Mouse (Mus musculus) spleen, adult 18-20 months (tissue): ENCODE results near the gene Gse1.

Experiments used
- DNase-seq, 2 experiments: peaks; one replicate each; pipeline ENCODE4 v3.0.0; 2022; ENCODE audit warnings: mixed read lengths in 2 of 2

Gse1 gene

GRCm38 (mm10) chr8:120426622-120427385 is 198.5 kb downstream of the Gse1 start:
- no peak for DNase-seq

- DNase-seq, result no peak
Observed at GRCm38 (mm10) chr8:120428492-120428891, 200.2 kb downstream of the Gse1 start.

GRCm38 (mm10) chr8:120429116-120429515 is 200.9 kb downstream of the Gse1 start:
- DNase-seq, result no peak

GRCm38 (mm10) chr8:120431042-120431441 is 202.8 kb downstream of the Gse1 start:
- no peak for DNase-seq

GRCm38 (mm10) chr8:120432438-120432837 is 204.2 kb downstream of the Gse1 start:
- DNase-seq, result no peak

GRCm38 (mm10) chr8:120433143-120433542 is 204.9 kb downstream of the Gse1 start:
- no peak for DNase-seq

GRCm38 (mm10) chr8:120433734-120434133 is 205.5 kb downstream of the Gse1 start:
- no peak for DNase-seq

GRCm38 (mm10) chr8:120435781-120436180 is 207.5 kb downstream of the Gse1 start:
- DNase-seq, result no peak

GRCm38 (mm10) chr8:120436491-120437030 is 208.3 kb downstream of the Gse1 start:
- DNase-seq, result no peak

GRCm38 (mm10) chr8:120437207-120437606 is 209.0 kb downstream of the Gse1 start:
- no peak for DNase-seq

- no peak for DNase-seq
Observed at GRCm38 (mm10) chr8:120437666-120438395, 209.6 kb downstream of the Gse1 start.

GRCm38 (mm10) chr8:120439309-120439708 is 211.1 kb downstream of the Gse1 start:
- no peak for DNase-seq

- DNase-seq, result no peak
Observed at GRCm38 (mm10) chr8:120440739-120441138, 212.5 kb downstream of the Gse1 start.

- no peak for DNase-seq
Observed at GRCm38 (mm10) chr8:120441637-120442036, 213.4 kb downstream of the Gse1 start.

GRCm38 (mm10) chr8:120442306-120443003 is 214.2 kb downstream of the Gse1 start:
- no peak for DNase-seq

- peak in 1 of 2 experiments; percentile 18 for DNase-seq
Observed at GRCm38 (mm10) chr8:120445249-120445648, 217.0 kb downstream of the Gse1 start.

- DNase-seq, result no peak
Observed at GRCm38 (mm10) chr8:120448131-120448530, 219.9 kb downstream of the Gse1 start.

GRCm38 (mm10) chr8:120449139-120449538 is 220.9 kb downstream of the Gse1 start:
- DNase-seq, result no peak

- no peak for DNase-seq
Observed at GRCm38 (mm10) chr8:120449608-120450031, 221.4 kb downstream of the Gse1 start.

GRCm38 (mm10) chr8:120452111-120452510 is 223.9 kb downstream of the Gse1 start:
- DNase-seq, result no peak

- DNase-seq, result no peak
Observed at GRCm38 (mm10) chr8:120454404-120454803, 226.1 kb downstream of the Gse1 start.

GRCm38 (mm10) chr8:120460375-120460774 is 232.1 kb downstream of the Gse1 start:
- DNase-seq, result no peak

GRCm38 (mm10) chr8:120462119-120462551 is 233.9 kb downstream of the Gse1 start:
- no peak for DNase-seq
